Mouse (Mus musculus) adrenal gland (tissue): ENCODE data around the gene Spata31d1b.
"Not testable (repeated sequence)": the region's sequence is repeated elsewhere in the genome, so short reads cannot be mapped to it uniquely, and the experiment has no call there.

Source experiments
- intact Hi-C: fragments of 180-260 bp; cut with DNase I; formaldehyde crosslinking; loops from one replicate; pipeline ENCODE4 v1.15.1; 2025
- long read RNA-seq, 2 experiments: library from polyadenylated mRNA; unstranded; transcript quantifications; one replicate each; pipeline ENCODE4 v2.0.0; 2020; ENCODE audit warnings: borderline replicate concordance in 1 of 2; ENCODE audit not compliant: insufficient replicate concordance in 1 of 2

Spata31d1b gene
- long read RNA-seq, experiment 1: 0 reads
- long read RNA-seq, experiment 2: 0 reads

DNA sequence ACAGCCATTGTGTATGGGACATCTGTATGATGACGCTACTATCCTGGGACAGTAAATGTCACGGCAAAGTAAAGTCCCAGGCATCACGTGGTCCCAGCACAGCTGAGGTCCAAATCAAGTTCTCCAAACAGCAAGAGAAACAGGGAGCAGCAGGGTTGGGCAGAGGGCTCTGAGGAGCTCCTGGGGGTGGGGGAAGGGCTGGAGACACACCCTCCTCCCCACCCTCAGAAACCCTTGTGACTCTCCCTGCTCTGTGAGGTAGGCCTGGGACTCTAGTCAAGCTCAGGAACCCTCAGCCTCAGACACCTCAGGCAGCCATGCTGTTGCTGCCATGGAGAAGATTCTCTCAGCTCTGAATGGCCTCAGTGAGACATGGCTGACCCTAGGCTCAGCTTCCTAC, at the start of gene Spata31d1b:
TSS of gene Spata31d1b (plus strand) at position 301 of the 400 bp plus-strand sequence.
- intact Hi-C loops: not testable (repeated sequence)

DNA sequence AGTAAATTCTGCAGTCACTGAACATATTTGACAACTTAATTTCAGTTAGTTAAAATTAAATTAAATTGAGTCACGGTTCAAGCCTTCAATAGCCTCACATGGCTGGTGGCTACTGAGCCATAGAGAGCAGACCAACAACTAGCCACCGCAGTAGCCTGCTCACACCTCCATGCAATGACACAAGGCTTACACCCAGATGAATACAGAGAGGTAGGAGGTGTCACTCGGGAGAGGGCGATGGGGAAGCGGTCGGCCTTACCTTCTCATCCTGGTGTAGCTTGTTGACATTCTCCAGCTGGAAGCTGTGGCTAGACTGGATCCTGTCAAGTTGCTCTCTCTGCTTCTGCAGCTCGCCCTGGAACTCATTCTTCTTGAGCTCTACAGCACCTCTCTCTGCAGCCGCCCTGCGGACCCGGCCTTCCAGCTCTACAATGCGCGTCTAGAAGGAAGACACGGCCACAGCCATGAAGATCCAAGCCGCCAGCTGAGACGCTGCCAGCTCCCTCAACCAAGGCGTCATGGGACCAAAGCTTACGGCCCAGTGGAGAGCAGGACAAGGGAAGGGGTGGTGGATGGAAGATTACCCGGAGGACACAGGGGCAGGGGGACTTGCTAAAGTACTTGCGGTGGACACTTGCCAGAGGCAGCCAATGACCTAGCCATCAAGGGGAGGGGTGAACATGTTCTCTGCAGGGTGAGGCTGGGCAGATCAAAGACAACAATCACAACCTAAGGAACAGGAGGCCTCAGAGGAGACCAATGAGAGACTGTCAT, 48.0 kb upstream of the Spata31d1b start:
- intact Hi-C loops: no loop called here

DNA sequence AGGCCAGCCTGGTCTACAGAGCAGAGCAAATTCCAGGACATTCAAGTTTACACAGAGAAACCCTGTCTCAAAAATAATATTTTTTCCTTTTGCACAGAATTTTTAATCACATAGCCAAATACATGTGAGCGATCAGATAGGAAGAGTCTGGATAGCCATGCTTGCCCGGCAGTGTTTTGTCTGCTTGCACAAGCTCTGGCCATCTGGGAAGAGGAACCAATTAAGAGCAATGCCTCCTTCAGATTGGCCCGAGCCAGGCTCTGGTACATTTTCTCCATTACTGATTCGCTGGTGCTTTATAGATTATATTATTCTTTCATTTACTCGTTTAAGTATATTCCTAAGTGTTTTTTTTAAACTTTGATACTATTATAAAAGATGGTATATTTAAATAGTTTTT, 44.3 kb upstream of the Spata31d1b start:
- intact Hi-C loops: no loop called here

DNA sequence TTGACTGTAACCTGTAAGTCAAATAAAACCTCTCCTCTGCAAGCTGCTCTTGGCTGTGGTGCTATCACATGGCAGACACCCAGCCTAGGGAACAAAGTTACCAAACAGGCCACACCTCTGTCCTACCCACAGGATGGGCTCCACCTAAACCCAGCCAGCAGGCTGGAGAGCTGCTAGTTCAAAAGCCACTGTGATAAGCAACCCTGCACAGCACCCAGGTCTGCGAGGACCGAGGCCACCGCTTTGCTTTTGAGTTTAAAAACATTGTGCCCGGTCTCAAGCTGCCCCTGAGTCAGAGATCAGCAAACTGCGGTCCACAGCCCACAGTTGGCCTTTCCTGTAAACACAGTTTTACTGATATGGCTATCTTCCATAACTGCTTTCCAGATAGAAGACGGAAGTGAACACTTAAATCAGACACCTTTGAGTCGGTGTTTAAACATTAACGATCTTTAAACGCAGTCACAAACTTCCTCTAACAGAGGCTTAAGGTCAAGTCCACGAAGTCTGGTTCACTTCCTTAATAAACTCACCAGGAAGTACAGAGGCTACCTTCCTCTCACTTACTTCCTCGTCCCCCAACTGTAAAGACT, 43.5 kb upstream of the Spata31d1b start:
- intact Hi-C loops: no loop called here

DNA sequence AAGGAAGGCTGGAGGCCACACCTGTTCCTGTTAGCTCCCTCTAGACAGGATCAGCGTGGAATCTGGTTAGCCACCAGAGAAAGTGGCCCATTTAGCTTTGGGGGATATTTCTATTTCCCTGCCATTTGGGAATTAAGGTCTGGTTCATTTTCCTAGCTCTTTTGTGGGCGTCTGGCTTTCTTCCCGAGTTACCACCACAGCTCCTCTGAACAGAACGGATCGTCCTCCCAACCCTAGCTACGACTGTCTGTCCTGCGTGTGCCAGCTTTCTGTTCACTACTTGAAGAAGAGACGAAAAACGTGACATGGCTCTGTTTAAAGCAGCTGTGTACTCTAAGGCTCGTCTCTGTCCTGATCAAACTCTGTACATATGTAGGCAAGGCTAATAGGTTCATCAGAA, 42.1 kb upstream of the Spata31d1b start:
- intact Hi-C loops: no loop called here

DNA sequence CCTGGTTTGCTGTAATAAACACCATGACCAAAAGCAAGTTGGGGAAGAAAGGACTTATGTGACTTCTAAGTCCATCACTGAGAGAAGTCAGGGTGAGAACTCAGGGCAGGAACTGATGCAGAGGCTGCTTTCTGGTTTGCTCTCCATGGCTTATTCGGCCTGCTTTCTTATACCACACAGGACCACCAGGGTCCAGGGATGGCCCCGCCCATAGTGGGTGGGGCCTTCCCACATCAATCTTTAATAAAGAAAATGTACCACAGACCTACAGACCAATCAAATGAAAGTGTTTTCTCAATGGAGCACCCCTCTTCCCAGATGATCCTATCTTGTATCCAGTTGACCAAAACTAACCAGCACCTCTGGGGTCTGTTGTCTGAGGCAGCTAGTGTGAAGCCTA, 40.6 kb upstream of the Spata31d1b start:
- intact Hi-C loops: no loop called here

DNA sequence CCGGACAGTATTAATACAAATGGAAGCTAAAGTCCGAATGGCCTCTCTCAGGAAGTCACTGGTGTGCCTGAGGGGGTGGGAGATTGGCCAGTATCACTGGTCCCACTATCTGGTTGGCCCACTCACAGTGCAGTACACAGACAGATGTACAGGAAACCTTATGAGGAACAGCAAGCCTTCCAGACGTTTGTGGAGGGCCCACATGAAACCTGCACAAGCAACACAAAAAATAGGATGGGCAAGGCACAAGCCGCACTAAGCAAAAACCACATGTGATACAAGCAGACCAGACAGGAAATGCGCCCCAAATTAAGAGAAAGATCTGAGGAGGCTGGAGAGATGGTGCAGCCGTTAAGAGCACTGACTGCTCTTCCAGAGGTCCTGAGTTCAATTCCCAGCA, 39.8 kb upstream of the Spata31d1b start:
- intact Hi-C loops: no loop called here

DNA sequence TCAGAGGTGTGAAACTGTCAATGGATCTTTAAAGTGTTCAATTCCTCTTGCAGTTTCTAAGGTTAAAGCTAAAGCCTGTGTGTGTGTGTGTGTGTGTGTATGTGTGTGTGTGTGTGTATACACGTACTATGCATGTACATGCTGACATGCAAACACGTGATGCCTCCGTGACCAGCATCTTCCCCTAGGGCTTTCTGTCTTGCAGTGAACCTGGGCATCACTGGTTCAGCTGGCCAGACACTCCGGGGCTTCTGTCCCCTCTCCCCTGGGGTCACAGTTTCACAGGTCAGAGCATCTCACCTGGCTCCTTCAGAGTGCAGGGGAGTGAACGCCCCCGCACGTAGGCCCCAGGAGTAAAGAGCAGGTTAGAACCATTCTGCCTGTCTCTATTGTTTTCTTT, 38.5 kb upstream of the Spata31d1b start:
- intact Hi-C loops: no loop called here

DNA sequence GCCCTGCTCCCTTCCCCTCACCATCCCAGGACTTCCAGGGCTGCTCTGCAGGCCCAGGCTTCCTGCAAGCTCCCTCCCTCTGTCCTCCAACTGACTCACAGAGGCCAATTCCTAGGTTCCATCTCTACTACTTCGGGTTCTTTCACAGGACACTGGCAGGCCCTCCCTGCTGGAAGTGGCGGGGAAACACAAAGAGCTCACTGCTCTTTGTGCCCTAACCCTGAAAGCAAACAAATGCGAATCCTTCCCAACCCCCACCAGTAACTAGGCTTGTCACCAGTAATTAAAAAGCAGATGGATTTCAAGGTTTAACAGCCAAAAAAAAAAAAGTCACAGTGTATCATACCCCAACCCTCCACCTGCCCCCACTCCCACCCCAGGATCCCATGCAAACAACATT, 37.9 kb upstream of the Spata31d1b start:
- intact Hi-C loops: no loop called here

DNA sequence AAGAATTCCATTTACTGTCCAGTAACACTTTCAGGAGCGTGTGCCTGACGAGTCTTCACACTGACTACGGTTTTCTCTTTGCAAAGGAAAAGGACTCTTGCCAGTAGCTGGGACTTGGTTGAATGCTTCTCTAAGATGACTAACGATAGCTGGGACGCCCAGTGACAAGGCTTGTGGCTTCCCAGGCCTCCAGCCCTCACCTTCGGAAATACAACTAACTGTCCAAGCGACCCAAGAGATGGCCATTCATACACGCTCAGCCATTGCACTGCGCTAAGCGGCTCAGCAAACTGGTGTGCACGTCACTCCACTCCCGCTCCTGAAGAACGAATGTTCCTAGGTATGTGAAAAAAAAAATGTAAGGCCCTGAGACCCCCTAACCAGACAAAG, 37.3 kb upstream of the Spata31d1b start:
- intact Hi-C loops: no loop called here

DNA sequence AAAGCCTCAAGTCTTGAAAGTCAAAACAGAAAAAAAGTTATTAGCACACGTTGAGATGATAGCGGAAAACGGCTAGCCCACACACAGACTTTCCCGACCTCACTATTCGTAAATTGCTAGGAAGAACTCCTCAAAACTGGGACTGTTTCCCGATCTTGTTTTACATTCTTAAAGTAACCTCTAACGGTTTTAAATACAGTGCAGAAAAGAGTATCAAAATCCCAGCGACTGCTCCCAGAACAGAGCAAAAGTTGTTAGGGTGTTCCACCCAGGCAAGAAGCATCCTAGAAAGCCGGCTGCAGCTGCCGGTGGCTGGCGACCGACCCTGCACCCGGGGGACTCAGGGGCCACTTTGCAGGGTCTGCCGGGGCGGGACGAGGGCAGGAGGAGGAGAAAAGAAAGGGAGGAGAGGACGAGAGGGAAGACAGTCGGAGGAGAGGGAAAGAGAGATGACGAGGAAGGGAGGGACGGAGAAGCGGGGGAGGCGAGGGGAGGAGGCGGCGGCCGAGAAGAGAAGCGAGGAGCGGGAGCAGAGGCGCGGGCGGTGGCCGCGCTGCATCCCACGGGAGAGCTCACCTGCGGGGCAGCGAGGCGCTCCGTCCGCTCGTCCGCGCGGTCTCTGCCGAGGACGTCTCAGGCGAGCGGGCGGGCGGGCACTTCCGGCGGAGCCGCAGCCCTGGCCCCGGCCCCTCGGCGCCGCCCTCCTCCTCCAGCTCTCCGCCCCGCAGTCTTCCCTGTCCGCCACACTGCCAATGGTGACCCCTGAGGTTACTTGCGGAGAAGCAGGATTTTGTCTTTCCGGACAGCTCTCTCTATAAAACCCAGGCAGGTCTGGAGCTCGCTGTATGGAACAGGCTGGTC, 36.7 kb upstream of the Spata31d1b start, which contains the start of gene Golm1:
TSS of gene Golm1 (minus strand) at position 661 of the 861 bp plus-strand sequence.
- intact Hi-C loops: no loop called here

DNA sequence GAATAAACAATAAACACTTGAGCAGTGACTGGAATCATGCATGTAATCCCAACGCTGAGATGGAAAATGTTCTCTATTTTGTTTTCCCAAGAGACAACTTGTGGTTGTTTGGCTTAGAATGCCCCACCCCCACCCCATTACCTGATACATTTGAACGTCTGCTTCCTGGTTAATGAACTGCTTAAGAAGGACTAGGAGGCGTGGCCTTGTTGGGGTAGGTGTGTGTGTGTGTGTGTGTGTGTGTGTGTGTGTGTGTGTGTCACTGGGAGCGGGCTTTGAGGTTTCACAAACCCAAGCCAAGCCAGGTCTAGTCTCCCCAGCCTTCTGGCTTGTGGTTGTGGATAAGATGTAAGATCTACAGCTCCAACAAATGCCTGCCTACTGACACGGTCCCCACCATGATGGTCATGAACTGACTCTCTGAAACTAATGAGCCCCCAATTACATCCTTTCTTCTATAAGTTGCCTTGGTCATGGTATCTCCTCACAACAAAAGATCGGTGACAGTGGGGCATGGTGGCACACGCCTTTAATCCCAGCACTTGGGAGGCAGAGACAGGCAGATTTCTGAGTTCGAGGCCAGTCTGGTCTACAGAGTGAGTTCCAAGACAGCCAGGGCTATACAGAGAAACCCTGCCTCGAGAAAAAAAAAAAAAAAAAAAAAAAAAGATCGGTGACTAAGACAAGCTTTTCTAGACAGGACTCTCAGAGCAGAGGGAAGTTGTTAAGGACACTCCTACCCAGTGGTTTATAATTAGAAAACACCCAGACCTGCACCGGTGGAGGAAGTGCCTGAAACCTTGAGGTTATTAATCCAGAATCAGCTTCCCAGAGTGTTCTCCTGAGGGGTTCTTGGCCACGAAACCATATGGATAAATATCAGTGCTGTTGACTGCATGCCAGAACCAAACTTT, 35.5 kb upstream of the Spata31d1b start:
- intact Hi-C loops: no loop called here

DNA sequence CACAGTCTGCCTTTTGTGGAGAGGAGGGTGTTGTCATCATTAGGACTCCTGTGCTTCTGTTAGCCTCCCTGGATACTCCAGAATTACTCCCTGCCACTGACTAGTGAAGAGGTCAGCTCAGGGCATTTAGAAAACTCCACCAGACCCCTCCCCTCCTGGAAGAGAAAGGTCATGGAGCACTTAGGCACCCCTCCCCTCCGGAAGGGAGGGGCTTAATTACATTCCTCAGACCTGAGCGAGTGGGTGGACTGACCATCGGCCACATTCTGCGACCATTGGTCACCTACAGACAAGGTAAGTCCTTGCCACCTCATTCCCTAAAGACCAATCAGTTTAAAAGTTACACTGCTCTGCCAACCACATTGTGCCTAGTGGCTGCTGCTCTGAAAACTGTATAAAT, 32.8 kb upstream of the Spata31d1b start:
- intact Hi-C loops: no loop called here

DNA sequence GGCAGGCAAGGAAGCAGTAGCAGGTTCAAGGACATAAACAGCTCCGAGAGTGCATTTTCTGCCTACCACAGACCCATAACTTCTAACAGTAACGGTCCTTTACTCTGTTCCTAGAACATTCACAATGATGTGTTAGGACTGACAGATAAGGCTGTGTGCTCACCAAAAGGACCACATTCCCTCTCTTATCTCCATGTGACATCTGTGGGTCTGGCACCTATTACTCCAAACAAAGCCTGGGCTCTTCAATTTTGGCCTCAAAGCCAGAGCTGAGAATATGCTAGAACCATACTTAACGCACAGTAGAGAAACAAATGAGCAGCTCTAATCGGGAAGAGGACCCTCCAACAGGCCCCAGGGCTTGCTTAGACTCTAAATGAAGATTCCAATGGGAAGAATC, 32.2 kb upstream of the Spata31d1b start:
- intact Hi-C loops: no loop called here

DNA sequence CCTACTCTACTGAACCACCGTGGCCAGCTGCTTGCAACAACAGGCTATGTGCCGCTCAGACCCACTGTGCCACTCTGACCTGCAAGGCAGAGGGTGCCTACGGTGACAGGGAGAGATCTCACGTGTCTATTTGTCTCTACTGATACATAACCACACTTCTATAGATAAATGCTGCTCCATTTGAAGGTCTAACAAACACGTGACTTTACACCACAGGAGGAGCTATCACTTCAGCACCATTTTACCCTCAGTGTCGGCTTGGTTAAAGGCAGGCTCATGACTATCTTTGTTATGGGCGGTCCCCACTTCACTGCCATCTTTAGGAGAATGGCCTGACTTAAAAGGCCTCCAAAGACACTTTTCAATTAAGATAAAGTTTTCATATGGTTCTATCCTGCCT, 29.5 kb upstream of the Spata31d1b start:
- intact Hi-C loops: no loop called here

DNA sequence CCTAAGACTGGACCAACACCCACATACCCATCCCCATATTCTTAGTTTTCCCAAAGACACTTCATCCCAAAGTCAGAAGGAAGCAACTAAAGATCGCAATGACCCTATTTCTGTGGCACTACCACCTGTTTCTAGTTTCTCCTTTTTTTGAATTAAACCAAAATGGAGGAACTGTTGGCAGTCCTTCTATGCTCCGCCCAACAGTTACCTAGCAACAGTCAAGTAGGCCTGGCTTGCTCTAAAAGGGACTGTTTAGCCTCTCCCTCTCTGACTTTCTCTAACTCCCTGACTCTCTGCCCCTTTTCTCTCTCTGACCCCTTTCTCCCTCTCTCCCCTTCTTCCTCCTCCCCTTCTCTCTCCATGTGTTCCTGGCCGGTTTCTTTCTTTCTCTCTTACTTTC, 26.8 kb upstream of the Spata31d1b start:
- intact Hi-C loops: no loop called here

DNA sequence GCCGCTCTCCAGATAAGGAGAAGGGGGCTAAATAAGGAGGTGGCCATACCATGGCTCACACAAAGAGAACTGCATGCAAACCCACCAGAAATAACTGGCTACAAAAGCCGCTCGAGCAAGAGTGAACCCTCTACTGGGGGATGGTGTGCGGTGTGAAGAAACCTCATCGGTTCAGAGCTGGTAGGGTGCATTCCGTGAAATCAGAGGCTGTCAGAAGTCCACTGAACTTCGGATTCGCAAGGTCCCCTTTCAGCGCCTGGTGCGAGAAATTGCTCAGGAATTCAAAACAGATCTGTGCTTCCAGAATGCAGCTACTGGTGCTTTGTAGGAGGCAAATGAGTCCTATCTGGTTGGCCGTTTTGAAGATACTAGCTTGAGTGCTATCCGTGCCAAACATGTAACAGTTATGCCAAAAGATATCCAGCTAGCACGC, 23.7 kb upstream of the Spata31d1b start:
- intact Hi-C loops: no loop called here

DNA sequence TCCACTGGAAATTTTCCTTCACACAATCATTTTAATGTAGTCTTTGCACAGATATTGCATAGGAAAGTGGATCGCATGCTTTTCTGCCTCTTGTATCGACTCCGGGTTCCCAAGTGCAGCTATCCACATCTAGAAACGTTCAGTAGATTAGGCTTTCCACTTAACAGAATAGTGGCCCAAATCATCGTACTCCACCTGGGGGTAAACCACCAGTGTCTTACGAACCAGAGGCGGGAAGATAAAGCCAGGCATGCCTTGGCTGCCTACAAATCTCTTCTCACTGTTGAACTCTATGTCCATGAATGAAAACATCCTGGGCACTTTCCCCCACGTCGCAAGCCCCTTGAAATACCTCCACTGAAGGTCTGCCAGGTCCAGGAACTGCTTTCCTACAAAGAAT, 22.8 kb upstream of the Spata31d1b start:
- intact Hi-C loops: no loop called here

DNA sequence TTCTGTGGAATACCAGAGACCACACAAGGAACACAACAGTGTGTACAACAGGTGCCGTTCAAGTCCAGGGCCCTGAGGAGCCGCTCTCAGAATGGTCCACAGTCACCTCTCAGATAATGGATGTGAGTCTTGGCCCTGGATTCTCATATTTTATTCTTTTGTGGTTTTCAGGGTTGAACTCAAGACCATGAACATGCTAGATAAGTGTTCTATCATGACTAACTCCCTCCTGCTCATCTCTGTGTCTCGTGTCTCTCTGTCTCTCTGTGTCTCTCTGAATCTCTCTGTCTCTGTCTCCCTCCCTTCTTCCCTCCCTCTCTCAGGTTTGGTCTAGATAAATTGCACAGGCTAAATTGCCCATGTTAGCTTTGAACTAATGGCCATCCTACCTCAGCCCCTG, 22.2 kb upstream of the Spata31d1b start:
- intact Hi-C loops: no loop called here

DNA sequence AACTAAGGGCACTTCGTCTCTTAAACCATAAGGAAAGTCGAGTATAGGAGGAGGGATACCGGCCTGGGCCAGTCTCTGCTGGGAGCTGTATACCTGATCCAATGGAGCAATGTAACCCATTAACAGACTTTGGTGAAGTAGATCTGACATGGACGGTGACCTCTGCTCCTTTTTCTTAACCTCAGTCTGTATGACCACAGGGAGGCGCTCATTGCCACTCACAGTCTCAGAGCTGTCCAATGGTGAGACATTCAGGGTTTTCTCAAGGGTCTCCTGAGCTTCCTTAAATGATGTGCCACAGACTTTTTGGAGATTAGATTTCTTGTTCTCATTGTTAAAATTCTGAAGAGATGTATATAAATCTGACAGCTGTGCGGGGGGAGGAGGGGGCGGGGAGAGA, 21.5 kb upstream of the Spata31d1b start:
- intact Hi-C loops: no loop called here

DNA sequence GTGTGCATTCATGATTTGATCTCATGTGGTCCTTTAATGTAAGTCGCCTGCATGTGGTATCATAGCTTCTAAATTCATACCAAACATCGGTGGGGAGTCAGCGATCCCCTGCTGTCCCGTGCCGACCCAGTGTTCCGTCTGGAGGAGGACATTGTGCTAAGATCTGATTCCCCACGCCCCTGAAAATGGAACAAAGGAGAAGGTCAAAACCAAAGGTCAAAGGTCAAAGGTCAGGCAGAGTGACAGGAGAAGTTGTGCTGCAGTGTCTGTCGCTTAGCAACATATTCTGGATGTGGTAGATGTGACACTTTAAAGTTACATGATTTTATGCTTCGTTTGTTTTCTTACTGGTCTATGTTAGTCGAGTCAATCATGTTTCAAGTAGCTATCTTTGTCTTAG, 20.6 kb upstream of the Spata31d1b start:
- intact Hi-C loops: no loop called here
